Mouse (Mus musculus): Measurements from ENCODE around the gene Nanos1. TPM values are rescaled to one million over a fixed set of nuclear protein-coding genes. Genes with fewer than 3 reads are reported as not detected.
A peak's percentile ranks its signal among the peaks of the same experiment; 100 is the strongest.

Gene Nanos1
- under 1 TPM; 0.05 to 0.15 TPM for total RNA-seq (2021)
- long read RNA-seq, experiment 1, result 0 reads
- long read RNA-seq, experiment 2, partial matches to known transcripts, result 0 of 1 reads
- long read RNA-seq, experiment 2, other reads (novel, unspliced or antisense), result 0 of 1 reads

DNA sequence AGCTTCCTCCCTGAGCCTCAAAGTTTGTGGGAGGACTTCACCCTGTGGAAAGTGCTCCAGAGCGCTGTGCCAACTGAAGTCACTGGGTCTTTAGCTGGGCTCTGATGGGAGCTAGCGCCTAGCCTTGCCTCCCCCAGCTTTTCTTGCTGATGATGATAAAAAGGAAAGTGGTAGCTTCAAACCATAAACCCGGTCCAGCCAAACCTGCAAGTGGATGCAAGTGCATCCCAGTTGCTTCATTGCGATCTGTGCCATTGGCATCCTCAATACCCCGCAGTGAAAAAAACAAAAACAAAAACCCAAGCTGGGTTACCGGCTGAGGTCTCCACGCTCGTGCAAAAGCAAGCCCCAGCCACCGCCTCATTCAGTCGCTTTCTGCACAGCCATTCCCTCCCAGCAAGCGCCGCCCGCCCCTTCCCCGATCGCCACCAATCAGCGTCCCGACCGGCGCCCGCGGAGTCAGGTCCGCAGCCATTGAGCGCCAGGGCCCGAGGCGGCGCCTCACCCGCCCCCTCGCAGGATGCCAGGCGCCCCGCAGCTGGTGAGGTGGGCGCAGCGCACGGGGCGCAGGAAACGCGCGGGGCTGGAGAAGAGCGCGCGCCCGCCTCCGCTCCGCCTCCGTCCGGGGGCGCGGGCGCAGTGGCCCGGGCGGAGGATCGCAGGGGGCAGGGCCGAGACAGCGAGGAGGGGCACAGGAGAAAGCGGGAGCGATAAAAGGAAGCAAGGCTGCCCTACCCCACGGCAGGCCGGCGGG lies at the start of gene Nanos1:
Nanos1 (plus strand) TSS at position 550 of the 754 bp plus-strand sequence.
- peak; percentile 87 for DNase-seq

DNA sequence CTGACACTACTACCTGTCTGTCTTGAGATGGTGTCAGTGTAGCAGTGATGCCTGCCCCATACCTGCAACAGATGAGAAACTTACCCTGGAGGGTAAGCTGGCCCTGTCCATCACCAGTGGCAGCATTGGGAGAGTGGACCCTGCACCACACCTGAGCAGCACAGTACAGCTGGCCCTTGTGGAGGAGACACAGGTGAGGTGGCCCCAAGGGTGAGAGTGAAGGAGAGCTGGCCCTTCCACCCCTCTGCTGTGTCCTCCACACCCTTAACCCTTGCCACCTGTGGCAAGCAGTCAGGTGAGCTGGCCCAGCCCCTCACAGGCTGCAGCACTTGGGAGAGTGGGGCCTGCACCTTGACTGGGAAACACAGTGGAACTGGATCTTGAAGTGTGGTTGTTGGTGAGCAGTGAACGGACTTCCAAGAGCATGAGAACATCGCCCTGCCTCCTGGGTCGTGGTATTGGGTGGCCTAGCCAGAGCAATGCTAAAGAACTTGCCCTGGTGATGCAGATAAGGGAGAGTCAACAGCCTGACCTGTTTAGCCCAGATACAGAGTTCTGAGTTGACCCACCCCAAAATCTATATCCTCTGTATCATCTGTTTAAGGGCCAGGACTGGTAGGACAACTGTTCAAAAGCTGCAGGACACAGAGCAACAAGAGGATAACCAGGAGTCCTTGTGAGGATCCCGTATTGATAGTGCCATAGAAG lies 46.4 kb upstream of the Nanos1 start:
- DNase-seq, result no peak

DNA sequence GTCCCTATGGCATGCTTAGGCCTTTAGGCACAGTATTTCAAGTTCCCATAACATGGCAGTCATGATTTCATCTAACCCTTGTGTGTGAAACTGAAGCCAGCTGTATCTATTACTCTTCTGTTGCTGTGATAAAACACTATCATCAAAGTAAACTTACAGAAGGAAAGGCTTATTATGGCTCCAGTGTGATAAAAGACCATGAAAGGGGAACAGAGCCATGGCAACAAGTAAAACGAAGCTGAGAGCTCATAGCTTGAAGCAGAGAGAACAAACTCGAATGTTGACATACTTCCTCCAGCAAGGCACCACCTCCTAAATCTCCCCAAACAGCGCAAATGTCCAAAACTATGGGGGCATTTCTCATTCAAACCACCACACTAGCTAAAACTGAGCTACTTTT lies 45.6 kb upstream of the Nanos1 start:
- DNase-seq, result no peak

- no peak for DNase-seq
Observed at GRCm38 (mm10) chr19:60712577-60712976, 43.2 kb upstream of the Nanos1 start.

GRCm38 (mm10) chr19:60716381-60716780 lies 39.4 kb upstream of the Nanos1 start:
- DNase-seq, result no peak

DNA sequence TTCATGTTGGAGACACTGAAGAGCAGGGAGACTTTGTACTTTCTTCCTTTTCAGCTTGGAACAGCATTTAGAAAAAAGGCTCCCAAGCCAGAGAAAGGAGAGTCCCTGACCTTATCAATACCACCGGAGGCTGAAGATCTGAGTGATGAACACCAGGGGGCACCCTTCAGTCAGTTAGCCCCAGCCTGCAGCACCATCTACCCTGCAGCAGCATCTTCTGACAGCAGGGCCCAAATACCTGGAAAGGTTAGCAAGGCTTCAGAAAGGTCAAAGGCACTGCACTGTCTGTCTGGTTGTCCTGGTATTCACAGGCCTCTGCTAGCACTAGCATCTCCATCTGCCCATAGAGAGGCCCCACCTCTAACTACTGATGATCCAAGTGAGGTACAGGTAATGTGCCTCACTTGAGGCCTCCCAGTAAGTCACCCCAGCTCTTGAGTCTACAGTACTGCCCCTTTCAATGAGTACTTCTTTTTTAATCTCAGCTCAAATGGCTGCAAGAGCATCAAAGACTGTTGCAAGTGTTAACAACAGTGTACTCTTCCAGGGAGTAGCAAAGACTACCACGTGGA lies 25.4 kb upstream of the Nanos1 start:
- DNase-seq, result no peak

DNA sequence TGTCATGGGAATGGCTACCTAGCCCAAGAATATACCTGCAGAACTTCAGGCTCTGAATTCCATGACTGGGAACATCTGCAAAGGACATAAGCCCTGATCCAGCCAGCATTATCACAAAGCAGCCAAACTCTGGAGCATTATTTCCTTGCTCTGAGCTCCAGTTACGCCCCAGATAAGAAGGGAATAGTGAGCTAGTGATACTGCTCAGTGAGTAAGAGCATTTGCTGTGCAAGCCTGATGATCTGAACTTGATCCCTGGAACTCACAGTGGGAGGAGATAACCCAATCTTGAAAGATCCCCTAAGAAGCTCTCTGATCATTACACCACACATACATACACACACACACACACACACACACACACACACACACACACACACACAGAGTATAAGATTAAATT lies 24.5 kb upstream of the Nanos1 start:
- no peak for DNase-seq

- DNase-seq, result no peak
Observed at GRCm38 (mm10) chr19:60731966-60732365, 23.8 kb upstream of the Nanos1 start.

DNA sequence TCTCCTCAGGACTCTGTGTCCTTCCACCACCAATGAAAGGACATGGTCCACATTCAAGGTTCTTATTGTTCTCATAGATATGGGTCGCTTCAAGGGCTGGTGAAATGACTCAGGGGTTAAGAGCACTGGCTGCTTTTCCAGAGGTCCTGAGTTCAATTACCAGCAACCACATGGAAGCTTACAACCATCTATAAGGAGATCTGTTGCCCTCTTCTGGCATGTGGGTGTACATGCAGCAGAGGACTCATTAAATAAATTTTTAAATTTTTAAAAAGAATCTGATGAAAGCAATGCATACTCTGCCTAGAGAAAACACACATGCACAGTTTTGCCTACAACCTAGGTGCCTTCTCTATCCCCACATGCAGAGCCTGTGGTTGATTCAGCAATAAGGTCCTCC lies 15.2 kb upstream of the Nanos1 start:
- no peak for DNase-seq

DNA sequence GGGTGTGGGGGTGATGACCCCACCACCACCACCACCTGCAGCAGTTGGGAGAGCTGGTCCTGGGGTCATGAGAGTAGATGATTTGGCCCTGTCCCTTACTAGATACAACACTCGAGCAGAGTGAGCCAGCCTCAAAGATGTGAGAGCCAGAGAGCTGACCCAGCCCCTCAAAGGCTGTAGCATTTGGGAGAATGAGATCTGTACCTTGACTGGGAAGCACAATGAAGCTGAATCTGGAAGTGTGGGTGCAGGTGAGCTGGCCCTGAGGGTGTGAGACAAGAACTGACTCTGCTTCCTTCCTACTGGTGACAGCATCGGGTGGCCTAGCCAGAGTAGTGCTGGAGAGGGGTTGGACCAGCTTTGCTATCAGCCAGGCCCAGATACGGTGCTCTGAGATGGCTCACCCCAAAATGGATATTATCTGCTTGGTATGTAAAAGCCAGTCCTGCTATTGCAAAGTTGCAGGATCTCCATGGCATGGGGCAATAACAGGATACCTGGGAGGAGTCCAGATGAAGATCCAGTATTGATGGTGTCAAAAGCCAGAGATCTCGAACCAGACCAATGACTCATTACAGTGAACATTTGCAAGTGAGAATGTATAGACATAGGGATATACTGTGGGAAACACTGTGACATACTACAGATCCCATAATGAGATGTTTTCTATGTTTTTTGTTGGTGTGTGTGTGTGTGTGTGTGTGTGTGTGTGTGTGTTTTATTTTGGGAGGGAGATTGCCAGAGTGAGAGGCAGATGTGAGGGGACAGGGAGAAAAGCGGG lies 11.8 kb upstream of the Nanos1 start:
- no peak for DNase-seq

GRCm38 (mm10) chr19:60747801-60748200 lies 8.0 kb upstream of the Nanos1 start:
- no peak for DNase-seq

DNA sequence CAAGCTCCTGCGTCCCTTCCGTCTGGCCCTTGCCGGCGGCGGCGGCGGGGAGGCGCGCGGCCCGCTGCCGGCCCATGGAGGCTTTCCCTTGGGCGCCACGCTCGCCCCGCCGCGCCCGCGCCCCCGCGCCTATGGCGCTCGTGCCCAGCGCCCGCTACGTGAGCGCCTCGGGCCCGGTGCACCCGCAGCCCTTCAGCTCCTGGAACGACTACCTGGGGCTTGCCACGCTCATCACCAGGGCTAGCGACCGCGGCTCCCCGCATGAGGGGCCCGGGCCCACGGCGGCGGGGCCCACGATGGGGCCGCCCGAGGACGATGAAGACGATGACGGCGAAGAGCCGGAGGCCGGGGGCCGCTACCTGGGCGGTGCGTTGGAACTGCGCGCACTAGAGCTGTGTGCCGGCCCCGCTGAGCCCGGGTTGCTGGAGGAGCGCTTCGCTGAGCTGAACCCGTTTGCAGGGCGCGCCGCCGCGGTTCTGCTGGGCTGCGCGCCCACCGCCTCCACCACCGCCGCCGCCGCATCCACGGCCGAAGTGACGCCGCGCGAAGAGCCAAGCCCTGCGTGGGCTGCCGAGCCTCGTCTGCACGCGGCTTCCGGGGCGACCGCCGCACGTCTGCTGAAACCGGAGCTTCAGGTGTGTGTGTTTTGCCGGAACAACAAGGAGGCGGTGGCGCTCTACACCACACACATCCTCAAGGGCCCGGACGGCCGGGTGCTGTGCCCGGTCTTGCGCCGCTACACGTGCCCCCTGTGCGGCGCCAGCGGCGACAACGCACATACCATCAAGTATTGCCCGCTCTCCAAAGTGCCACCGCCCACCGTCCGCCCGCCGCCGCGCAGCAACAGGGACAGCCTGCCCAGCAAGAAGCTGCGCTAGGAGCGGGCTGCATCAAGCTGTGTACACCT lies 658 bp downstream of the Nanos1 start:
- DNase-seq, result peak; percentile 21

GRCm38 (mm10) chr19:60757099-60757785 lies 1.5 kb downstream of the Nanos1 start:
- DNase-seq, result no peak

GRCm38 (mm10) chr19:60758896-60759835 lies 3.4 kb downstream of the Nanos1 start:
- no peak for DNase-seq

DNA sequence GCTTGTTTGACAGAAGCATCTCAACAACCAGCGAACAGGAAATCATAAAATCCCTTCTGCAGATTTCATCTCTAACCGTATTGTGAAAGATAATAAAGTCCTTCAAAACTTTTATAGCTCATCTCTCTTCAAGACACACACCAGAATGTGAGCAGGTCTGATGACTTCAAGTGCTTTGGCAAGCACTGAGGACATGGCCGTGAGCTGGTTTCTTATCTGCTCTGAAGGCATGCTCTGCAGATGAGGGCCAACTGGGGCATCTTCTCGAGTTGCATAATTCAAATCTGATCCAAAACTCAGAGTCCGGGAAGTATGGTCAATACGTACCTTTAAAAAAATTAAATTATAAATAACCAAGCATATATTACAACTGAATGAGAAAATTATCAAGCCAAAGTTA lies 17.6 kb downstream of the Nanos1 start:
- DNase-seq, result no peak

- no peak for DNase-seq
Observed at GRCm38 (mm10) chr19:60782034-60782433, 26.2 kb downstream of the Nanos1 start.

DNA sequence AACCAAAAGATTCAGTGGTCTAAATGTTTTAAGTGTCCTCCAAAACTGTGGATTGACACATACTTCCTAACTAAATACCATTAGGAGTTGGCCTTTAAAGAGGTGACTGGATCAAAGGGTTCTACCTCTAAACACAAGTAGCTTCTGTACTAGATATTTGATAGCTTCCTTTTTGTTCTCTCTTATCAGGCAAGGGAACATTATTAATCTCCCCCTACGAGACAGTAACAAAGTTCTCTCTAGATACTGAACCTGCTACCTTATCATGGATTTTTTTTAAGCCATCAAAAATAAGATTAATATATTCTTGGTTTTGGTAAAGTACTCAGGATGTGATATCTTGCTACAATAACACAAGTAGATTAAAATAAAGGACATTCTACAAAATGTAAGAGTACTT lies 28.9 kb downstream of the Nanos1 start:
- DNase-seq, result no peak

GRCm38 (mm10) chr19:60787465-60788150 lies 31.8 kb downstream of the Nanos1 start:
- DNase-seq, result no peak

Data from gastrocnemius, postnatal 25 days (tissue).